Mouse (Mus musculus): ENCODE data around the gene Dnajc16.

DNA sequence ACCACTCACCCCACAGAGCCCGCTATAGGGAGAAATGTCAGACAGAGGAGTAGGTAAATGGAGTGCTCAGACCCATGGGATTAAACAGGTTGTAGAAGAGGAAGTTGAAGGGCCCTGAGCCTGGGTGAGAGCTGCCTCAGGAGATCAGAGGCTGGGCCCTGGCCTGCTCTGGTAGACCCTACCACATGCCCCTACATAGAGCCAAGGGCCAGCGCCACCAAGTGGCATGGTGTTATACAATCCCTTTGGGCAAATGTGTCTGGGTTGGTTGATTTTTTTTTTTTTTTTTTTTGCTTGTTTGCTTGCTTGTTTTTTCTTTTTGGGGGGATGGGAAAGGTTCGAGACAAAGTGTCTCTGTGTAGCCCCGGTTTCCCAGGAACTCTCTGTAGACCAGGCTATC is 13.4 kb upstream of the Dnajc16 start:
- no peak for TF ChIP-seq POLR2A (IDR thresholded peaks at IDR 0.05; ENCODE audit: borderline replicate concordance, extremely low read depth, low read depth, low read length)
- no peak for TF ChIP-seq CTCF (IDR thresholded peaks at IDR 0.05; ENCODE audit: insufficient read depth, low read length)

Measured in lung, adult 2 months (tissue).